Mouse (Mus musculus): ENCODE measurements around the gene Atp11a.
A peak's percentile ranks its signal among the peaks of the same experiment; 100 is the strongest.

The Atp11a gene

DNA sequence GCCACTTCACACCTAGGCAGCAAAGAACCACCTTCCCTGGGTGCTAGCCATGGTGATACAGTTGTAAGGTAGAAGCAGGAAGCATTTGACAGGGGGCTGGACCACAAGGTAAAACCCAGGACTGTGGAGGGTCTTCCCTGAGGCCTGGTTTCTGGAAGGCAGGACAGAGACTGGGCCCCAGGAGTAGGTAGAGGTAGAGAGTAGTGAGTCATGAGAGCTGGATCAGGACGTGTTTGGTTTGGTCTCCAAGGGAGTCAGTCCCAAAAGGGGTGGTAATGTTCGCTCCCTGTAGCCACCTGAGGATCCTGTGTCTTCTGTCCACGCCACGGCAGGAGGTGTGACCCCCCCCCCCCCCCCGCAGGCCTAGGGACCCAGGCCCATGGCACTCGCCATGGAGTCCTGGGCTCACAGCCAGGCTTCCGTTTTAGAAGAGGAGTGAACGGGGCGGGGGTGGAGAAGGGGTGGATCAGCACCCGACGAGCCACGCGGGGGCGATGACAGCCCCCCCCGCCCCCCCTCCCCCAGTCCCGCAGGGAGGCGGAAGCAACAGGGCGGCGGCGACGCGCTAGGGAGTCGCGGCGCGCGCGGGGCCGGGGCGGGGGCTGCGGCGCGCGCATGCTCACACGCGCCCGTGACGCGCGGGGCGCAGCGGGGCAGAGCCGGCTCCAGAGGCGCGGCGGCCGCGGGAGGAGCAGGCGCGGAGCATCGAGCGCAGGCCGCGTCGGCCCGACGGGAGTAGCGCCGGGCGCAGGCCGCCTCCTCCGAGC lies at the start of gene Atp11a:
Gene Atp11a (plus strand): TSS at position 624 of the 767 bp plus-strand sequence.
- DNase-seq (ENCODE audit: low spot score): peak; percentile 78

GRCm38 (mm10) chr8:12711623-12712022 lies 45.2 kb upstream of the Atp11a start:
- peak; percentile 13 for DNase-seq (ENCODE audit: low spot score)

DNA sequence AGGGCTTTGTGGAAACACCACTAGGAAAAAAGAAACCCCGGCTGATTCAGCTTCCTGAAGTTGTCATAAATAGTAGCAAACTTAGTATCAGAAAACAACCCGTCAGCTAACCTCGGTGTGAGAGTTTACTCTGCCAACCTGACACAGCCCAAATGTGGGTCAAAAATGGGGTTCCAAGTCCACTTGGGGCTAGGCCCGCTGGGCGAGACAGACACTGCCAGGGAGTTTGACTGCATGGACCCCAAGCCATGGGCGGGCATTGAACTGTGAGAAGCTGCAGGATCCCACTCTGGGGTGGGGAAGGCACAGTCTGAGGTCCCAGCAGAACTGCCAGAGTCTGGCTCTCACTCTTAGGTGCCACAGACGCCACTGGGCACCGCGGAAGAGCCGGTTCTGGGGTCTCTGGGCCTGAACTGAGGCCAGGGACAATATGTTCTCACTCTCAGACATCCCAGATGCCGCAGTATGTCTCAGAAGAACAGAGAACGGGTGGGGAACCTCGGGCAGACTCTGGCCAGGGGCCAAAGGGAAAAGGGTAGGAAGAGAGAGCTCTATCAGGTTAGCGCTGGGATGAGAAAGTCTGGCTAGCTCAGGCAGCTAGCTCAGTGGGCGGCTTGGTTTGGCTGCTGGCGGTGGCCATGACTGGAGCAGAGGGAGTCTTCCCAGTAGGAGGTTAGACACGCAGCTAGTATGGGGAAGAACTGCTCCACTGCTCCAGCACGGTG lies 40.8 kb upstream of the Atp11a start:
- DNase-seq (ENCODE audit: low spot score): no peak

DNA sequence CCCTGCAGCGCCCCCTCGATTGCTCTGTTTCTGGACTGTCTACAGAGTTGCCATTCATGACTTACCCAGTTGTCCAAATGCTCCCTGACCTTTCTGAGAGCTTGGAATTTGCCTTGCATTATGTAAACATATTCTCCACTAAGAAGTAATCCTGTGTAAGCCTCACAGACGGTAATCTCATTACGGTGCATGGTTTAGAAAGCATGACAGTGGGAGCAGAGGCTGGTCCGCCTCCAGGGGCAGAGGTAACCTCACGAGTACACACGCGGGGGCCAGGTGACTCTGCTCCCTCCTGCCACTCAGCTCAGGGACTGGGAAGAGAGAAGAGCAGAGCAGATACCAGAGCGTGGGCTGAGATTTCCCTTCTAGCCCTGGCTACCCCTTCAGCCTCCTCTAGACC lies 37.7 kb upstream of the Atp11a start:
- no peak for DNase-seq (ENCODE audit: low spot score)

DNA sequence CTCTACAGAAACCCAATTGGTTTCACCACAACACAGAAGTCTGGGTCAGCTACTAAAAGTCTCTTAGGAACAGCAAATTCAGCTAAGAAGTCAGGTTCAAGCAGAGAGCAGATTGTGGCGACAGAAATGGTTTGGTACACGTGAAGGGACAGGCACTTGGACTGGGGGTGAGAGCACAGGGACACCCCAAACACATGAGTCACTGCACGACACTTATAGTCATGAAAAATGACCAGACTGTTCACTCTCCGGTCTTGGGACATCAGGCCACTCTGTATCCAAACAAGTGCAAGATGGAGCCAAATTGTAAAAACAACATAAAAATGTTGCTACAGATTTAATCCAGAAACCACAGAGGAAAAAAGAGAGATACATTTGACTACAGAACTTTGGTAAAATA lies 28.2 kb upstream of the Atp11a start:
- DNase-seq (ENCODE audit: low spot score): no peak

DNA sequence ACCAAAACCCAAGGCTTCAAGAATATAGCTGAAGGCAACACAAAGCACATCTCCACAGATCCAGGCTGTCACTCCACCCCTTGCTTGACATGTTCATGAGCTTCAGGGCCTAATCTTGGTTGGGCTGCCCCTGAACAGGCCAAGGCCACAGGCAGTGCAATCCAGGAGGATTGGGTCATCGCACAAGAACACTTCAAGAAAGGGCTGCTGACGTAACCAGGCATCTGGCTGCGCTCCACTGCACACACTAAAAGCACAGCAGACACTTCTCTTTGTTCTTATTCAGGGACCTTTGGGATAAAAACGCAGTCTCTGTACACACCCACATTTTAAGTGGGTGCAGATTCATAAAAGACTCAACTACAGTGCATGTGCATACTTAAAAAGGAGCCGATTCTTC lies 26.0 kb upstream of the Atp11a start:
- peak; percentile 43 for DNase-seq (ENCODE audit: low spot score)

- no peak for DNase-seq (ENCODE audit: low spot score)
These were observed 24.4 kb upstream of the Atp11a start for GRCm38 (mm10) chr8:12732431-12732830.

- no peak for DNase-seq (ENCODE audit: low spot score)
These were observed 17.7 kb upstream of the Atp11a start for GRCm38 (mm10) chr8:12739113-12739512.

- no peak for DNase-seq (ENCODE audit: low spot score)
These were observed 13.4 kb upstream of the Atp11a start for GRCm38 (mm10) chr8:12743390-12743789.

DNA sequence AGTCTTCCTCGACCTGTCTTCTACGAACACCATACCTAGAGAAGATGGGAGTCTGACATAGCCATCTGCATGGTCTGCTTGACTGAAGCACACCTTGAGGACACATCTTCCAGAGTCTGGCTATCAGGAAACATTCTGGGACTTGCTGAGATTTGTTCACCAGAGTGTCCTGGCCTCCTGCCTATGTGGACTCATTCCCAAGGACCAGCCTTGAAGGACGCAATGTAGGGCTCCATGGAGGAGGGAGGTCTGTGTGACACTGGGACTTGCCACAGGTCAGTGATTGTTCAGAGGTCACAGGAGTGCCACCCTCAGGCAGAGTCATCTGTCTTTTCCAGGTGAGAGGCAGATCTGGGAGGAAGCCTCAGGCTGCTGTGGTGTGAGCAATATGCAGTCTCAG lies 8.6 kb upstream of the Atp11a start:
- DNase-seq (ENCODE audit: low spot score): peak; percentile 26

DNA sequence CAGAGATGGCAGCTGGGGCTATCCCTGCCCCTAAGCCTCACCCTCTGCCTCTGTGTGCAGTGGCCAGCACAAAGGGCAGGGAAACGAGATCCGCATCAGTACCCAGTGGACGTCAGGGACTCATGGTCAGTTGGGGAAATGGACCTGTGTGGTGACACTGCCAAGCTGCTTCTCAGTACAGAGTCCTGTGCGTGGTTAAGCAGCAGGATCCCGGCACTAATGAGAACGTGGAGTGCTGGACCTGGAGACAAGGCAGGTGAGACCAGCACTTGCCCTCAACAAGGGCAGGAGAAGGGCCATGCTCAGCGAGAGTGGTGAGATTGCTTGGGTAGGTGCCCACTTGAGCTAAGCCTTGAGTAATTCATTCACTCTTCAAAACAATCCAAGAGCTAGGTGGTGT lies 7.7 kb upstream of the Atp11a start:
- no peak for DNase-seq (ENCODE audit: low spot score)

GRCm38 (mm10) chr8:12753054-12753453 lies 3.8 kb upstream of the Atp11a start:
- no peak for DNase-seq (ENCODE audit: low spot score)

GRCm38 (mm10) chr8:12754115-12754514 lies 2.7 kb upstream of the Atp11a start:
- DNase-seq (ENCODE audit: low spot score): peak; percentile 23

GRCm38 (mm10) chr8:12755312-12755711 lies 1.5 kb upstream of the Atp11a start:
- DNase-seq (ENCODE audit: low spot score): no peak

DNA sequence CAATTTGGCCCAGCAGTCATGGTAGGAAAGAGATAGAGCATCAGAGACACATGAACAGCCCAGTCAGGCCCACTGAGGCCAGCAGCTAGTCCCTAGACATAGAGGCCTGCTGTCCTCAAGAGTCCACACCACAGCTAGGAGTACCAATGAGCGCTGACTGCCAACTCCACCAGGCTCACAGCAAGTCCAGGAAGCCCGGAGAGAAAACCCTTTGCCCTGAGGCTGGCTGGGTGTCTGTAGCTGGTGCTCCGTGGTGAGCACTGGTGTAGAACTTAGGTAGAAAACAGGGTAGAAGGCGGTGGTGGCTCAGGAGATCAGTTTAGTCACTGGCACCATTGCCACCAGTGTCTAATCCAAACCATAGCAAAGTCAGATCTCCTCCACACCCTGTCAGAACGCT lies 988 bp upstream of the Atp11a start:
- no peak for DNase-seq (ENCODE audit: low spot score)

- peak; percentile 29 for DNase-seq (ENCODE audit: low spot score)
These were observed 572 bp downstream of the Atp11a start for GRCm38 (mm10) chr8:12757231-12757940.

- DNase-seq (ENCODE audit: low spot score): no peak
These were observed 3.1 kb downstream of the Atp11a start for GRCm38 (mm10) chr8:12759963-12760362.

DNA sequence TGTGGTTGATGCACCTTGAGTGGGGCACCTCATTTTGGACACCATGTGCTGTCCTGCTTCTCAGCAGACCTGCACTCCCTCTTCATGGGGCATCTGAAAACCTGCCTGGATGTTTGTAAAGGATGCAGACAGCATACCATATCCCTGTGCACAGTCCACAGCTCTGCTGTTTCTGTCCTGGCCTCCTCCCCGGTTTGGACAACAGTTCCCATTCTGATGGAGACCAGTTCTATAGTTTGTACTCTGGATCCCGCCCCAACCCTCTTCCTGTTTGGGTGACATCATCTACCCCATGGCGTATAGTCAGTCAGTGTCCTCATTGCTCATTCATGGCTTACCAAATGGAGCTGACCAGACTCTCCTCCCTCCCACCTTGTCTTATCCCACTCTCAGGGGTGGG lies 5.1 kb downstream of the Atp11a start:
- DNase-seq (ENCODE audit: low spot score): no peak

- no peak for DNase-seq (ENCODE audit: low spot score)
These were observed 6.8 kb downstream of the Atp11a start for GRCm38 (mm10) chr8:12763565-12764108.

DNA sequence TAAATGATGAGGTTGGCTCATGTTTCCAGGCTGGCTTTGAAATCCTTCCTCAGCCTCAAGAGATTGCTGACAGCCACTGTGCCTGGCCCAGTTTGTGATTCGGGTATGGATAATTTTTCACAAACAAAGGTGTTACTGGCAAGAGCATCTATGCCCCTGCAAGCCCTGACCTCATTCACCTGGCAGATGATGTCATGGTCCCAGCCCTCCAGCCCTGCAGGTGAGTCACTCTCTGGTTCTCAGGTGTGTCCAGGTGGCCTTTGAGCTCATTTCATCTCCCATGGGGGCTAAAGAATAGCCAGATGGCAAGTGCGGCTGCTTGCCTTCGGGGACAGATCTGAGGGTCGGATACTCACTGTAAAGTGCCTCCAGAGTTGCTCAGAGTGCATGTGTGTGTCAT lies 8.2 kb downstream of the Atp11a start:
- no peak for DNase-seq (ENCODE audit: low spot score)

GRCm38 (mm10) chr8:12767176-12767575 lies 10.4 kb downstream of the Atp11a start:
- no peak for DNase-seq (ENCODE audit: low spot score)

DNA sequence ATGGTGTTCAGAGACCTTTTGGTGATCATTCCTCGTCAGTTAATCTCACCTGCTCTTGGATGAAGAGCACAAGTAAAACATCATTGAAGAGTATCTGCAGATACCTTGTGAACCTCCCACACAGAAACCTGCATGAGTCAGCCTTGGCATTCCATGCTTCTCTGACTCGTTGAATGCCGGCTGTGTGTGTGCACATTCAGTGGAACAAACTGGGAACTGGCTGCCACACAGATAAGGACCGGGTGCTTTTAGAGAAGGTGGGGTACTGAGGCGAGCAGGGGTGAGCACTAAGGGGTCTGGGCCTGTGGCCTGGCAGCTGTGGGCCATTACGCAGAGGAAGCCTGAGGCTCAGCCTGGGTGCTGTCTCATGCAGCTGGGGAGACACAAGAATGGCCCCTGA lies 11.9 kb downstream of the Atp11a start:
- DNase-seq (ENCODE audit: low spot score): no peak

GRCm38 (mm10) chr8:12769296-12769695 lies 12.5 kb downstream of the Atp11a start:
- DNase-seq (ENCODE audit: low spot score): no peak

All from ovary, postnatal 36 days (tissue).